Mouse (Mus musculus) neural tube, embryonic 12.5 days (tissue): ENCODE measurements around the gene Gm49416. TPM values are rescaled to one million over a fixed set of nuclear protein-coding genes. Genes with fewer than 3 reads are reported as not detected.
"Not testable (repeated sequence)": the region's sequence is repeated elsewhere in the genome, so short reads cannot be mapped to it uniquely, and the experiment has no call there.

Source experiments
- ATAC-seq: fragments of 200-750 bp; cut with Nextera tagmentation; 2 replicates; pipeline ENCODE4 v1.8.0; 2017; ENCODE audit warnings: low read depth, mild to moderate bottlenecking, moderate TSS enrichment, moderate library complexity; ENCODE audit not compliant: low FRiP score
- H3K27ac ChIP-seq: fragments of 300-500 bp; sonication (generic); 2 replicates; pipeline ENCODE4 v1.5.1; 2016
- H3K27me3 ChIP-seq: fragments of 300-500 bp; sonication (generic); replicated peaks from 2 replicates; pipeline ENCODE4 v1.6.1; 2016; ENCODE audit warnings: mild to moderate bottlenecking
- H3K36me3 ChIP-seq: fragments of 300-500 bp; sonication (generic); 2 replicates; pipeline ENCODE4 v1.6.1; 2016; ENCODE audit warnings: mild to moderate bottlenecking
- H3K4me1 ChIP-seq: fragments of 300-500 bp; sonication (generic); 2 replicates; pipeline ENCODE4 v1.6.1; 2016
- H3K4me2 ChIP-seq: fragments of 300-500 bp; sonication (generic); replicated peaks from 2 replicates; pipeline ENCODE4 v1.6.1; 2016; ENCODE audit warnings: mild to moderate bottlenecking
- H3K4me3 ChIP-seq: fragments of 300-500 bp; sonication (generic); 2 replicates; pipeline ENCODE4 v1.5.1; 2016
- H3K9ac ChIP-seq: fragments of 300-500 bp; sonication (generic); 2 replicates; pipeline ENCODE4 v1.6.1; 2016; ENCODE audit warnings: mild to moderate bottlenecking
- H3K9me3 ChIP-seq: fragments of 300-500 bp; sonication (generic); 2 replicates; pipeline ENCODE4 v1.6.1; 2016; ENCODE audit warnings: mild to moderate bottlenecking
- WGBS: fragments of 180-500 bp; shearing (Covaris S2); methylation state at CpG from one replicate; pipeline ENCODE4 v1.1.7; 2016; 5-methylcytosine and 5-hydroxymethylcytosine counted together
- polyA plus RNA-seq: library from polyadenylated mRNA; unstranded; fragments of >200 nt; fragmentation: Nextera tagmentation; extraction: Ambion mirVana; gene quantifications from 2 replicates; pipeline ENCODE4 v1.2.1, GENCODE M21; 2016

Gene Gm49416
- polyA plus RNA-seq, 1 experiment from 2014 or later, result not detected

DNA sequence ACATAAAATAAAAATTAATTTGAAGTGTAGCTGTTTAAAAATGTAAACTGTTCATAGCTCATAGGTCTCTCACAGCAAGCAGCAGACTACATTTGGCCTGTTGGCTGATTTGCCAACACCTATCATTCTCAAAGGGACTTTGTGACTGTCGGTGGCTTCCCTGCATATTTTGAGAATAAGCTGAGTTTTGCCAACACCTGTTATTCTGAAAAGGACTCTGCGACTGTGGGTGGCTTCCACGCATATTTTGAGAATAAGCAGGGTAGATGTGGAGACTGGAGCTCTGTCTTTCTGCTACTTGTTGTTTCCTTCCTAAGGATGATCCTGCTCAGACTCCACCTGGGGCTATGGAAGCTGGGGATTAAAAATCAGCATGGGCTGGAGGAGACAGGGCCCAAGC, 35.6 kb upstream of the Gm49416 start:
- Histone ChIP-seq H3K9ac (no peak overlapping the region), H3K36me3 (peaks cover 11% of the 10 kb centered on the region; the same call in 1 of the 2 replicates), H3K4me3 (no peak overlapping the region), H3K4me1 (no peaks in the 10 kb centered on the region), H3K9me3 (no peaks in the 10 kb centered on the region), H3K27me3 (no peaks in the 10 kb centered on the region; the same call in 1 of the 2 replicates), H3K27ac (no peak overlapping the region), H3K4me2 (no peak overlapping the region)
- no peak for ATAC-seq
- WGBS, result 82% methylated on average over 3 of the region's 3 CpGs

DNA sequence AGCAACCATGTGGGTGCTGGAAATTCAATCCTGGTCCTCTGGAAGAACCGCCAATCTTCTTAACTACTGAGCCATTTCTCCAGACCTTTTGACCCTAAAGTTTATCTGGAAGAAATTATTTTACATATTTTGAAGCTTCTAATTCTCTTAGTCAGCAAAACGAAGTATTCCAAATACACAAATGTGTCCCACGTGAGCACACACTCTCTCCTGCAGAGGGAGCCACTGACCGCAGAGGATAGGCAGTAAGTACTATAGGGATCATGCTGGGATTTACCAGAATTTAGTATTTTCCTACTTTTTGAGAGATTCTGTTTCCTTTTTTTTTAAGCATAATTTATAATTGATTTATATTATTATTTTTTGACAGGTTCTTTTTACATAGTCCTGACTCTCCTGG, 31.0 kb upstream of the Gm49416 start:
- Histone ChIP-seq H3K36me3 (no peaks in the 10 kb centered on the region), H3K27ac (no peak overlapping the region), H3K9ac (no peak overlapping the region), H3K4me1 (no peaks in the 10 kb centered on the region), H3K27me3 (no peaks in the 10 kb centered on the region), H3K4me2 (no peak overlapping the region), H3K9me3 (no peaks in the 10 kb centered on the region), H3K4me3 (no peak overlapping the region)
- ATAC-seq, result no peak
- WGBS, result 40% methylated on average over 4 of the region's 4 CpGs

DNA sequence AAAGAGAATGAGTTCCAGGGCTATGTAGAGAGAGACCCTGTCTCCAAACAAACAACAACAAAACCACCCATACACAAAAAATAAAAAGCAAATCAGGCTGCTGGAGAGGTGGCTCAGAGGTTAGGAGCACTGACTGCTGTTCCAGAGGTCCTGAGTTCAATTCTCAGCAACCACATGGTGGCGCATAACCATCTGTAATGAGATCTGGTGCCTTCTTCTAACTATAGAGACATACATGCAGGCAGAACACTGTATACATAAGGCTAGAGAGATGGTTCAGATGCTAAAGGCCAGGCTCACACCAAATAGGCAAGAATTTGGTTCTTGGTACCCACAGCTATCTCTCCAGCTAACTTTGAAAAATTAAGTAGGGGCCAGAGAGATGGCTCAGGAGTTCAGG, 29.7 kb upstream of the Gm49416 start:
- Histone ChIP-seq H3K4me2 (no peak overlapping the region), H3K9ac (no peak overlapping the region), H3K9me3 (no peaks in the 10 kb centered on the region), H3K4me1 (no peaks in the 10 kb centered on the region), H3K27me3 (no peaks in the 10 kb centered on the region), H3K27ac (no peak overlapping the region), H3K4me3 (no peak overlapping the region), H3K36me3 (no peaks in the 10 kb centered on the region)
- WGBS, result 24% methylated on average over 1 of the region's 1 CpGs
- no peak for ATAC-seq

DNA sequence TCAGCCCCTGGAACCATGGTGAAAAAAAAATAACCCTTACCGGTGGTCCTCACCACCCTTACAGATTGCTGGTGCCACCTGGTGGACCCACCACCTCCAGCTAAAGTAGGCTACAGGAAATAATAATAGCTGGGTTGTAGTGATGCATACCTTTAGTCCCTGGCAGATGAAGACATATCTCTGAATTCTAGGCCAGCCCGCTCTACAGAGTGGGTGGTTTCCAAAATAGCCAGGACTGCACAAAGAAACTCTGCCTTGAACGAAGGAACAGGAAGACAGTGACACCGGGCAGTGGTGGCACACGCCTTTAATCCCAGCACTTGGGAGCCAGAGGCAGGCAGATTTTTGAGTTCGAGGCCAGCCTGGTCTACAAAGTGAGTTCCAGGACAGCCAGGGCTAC, 24.5 kb upstream of the Gm49416 start:
- 82% methylated on average over 6 of the region's 6 CpGs for WGBS
- Histone ChIP-seq H3K4me1 (no peaks in the 10 kb centered on the region), H3K4me2 (no peak overlapping the region), H3K9me3 (no peaks in the 10 kb centered on the region), H3K4me3 (no peak overlapping the region), H3K36me3 (no peaks in the 10 kb centered on the region), H3K9ac (no peak overlapping the region), H3K27me3 (no peaks in the 10 kb centered on the region), H3K27ac (no peak overlapping the region)
- ATAC-seq, result no peak

GRCm38 (mm10) chr19:8870381-8870780, 18.3 kb upstream of the Gm49416 start:
- not testable (repeated sequence) for H3K27ac ChIP-seq, H3K4me1 ChIP-seq, ATAC-seq, H3K27me3 ChIP-seq, H3K9ac ChIP-seq, H3K9me3 ChIP-seq
- peak overlapping the region; percentile 79; the same call in 1 of the 2 replicates for H3K4me3 ChIP-seq
- H3K4me2 ChIP-seq, result peak overlapping the region; percentile 92
- WGBS, result 70% methylated on average over 3 of the region's 3 CpGs
- H3K36me3 ChIP-seq, result peaks cover 22% of the 10 kb centered on the region

- H3K4me3 ChIP-seq, result peak overlapping the region; percentile 79
- H3K9ac ChIP-seq, result peak overlapping the region; percentile 96
- H3K27me3 ChIP-seq, result no peaks in the 10 kb centered on the region
- peaks cover 9% of the 10 kb centered on the region for H3K4me1 ChIP-seq
- 64% methylated on average over 9 of the region's 9 CpGs for WGBS
- peak; percentile 51 for ATAC-seq
- no peaks in the 10 kb centered on the region for H3K9me3 ChIP-seq
- H3K4me2 ChIP-seq, result peak overlapping the region; percentile 92
- peaks cover 27% of the 10 kb centered on the region for H3K36me3 ChIP-seq
- H3K27ac ChIP-seq, result peak overlapping the region; percentile 23; the same call in 1 of the 2 replicates
These were observed 17.9 kb upstream of the Gm49416 start for GRCm38 (mm10) chr19:8870838-8871237.

DNA sequence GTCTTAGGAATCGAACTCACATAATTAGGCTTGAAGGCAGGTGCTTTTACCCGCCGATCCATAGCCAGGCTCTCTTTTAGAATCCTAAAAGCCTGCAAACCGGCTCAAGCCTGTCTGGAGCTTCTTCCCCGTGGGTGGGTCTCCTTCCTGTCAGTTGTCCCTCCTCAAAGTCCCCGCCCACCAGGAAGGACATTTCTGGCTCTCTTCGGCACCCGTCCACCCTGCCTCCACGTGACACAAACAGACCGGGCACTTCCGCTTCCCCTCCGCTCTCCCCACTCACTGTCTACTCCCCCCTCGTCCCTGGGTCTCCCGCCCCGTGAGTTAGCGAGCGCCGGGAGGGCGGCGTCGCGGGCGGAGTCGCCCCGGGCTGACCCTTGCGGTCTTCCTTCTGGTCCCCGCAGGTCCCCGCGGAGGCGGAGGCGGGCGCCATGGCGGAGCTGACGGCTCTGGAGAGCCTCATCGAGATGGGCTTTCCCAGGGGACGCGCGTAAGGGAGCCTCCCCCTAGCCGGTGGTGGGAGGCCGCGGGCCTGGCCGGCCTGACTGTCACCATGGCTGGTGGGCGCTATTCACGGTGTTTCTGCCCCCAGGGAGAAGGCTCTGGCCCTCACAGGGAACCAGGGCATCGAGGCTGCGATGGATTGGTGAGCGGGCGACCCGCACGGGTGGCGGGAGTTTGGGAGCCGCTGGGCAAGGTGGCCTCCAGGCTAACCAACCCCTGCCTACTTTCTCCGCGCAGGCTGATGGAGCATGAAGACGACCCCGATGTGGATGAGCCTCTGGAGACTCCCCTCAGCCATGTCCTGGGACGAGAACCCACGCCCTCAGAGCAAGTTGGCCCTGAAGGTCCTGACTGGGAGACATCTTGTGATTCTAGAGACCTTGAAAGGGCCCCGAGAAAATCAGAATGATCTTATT, 17.2 kb upstream of the Gm49416 start, which contains the start of gene Ubxn1:
TSS of gene Ubxn1 (plus strand) at position 230 of the 920 bp plus-strand sequence.
- no peaks in the 10 kb centered on the region for H3K27me3 ChIP-seq
- H3K9ac ChIP-seq, result peak within 1 kb of the TSS; percentile 96
- WGBS, result under 1% methylated on average over 59 of the region's 59 CpGs
- peaks cover 9% of the 10 kb centered on the region for H3K4me1 ChIP-seq
- H3K4me2 ChIP-seq, result peak within 1 kb of the TSS; percentile 92
- ATAC-seq, result peak; percentile 97
- peaks cover 33% of the 10 kb centered on the region for H3K36me3 ChIP-seq
- peak within 1 kb of the TSS; percentile 33; the same call in 1 of the 2 replicates for H3K27ac ChIP-seq
- H3K4me3 ChIP-seq, result peak within 1 kb of the TSS; percentile 79
- H3K9me3 ChIP-seq, result no peaks in the 10 kb centered on the region

- ATAC-seq, result no peak
- Histone ChIP-seq H3K9me3 (no peaks in the 10 kb centered on the region), H3K4me3 (peak overlapping the region; percentile 79), H3K27ac (0 out of 2 replicates have a peak overlapping the region, but pooled peaks have one; percentile 33), H3K4me2 (peak overlapping the region; percentile 92), H3K27me3 (no peaks in the 10 kb centered on the region), H3K9ac (peak overlapping the region; percentile 96), H3K36me3 (peaks cover 39% of the 10 kb centered on the region), H3K4me1 (peaks cover 9% of the 10 kb centered on the region)
- WGBS, result 81% methylated on average over 10 of the region's 10 CpGs
These were observed 16.4 kb upstream of the Gm49416 start for GRCm38 (mm10) chr19:8872266-8872840.

DNA sequence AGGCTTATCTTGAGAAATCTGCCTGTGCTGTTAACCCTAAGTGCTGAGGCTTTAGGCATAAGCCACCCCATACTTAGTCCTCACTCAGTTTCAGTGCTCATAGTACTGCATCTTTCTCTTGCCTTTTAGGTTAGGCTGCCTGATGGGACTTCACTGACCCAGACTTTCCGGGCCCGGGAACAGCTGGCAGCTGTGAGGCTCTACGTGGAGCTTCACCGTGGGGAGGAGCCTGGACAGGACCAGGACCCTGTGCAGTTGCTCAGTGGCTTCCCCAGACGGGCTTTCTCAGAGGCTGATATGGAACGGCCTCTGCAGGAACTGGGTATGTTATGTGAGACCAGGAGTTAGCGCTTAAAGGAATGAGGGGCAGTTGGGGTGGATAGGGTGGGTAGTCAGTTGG, 13.7 kb upstream of the Gm49416 start:
- Histone ChIP-seq H3K4me3 (no peak overlapping the region), H3K9ac (no peak overlapping the region), H3K36me3 (peaks cover 39% of the 10 kb centered on the region), H3K4me1 (peaks cover 15% of the 10 kb centered on the region), H3K4me2 (no peak overlapping the region), H3K27ac (no peak overlapping the region), H3K9me3 (no peaks in the 10 kb centered on the region), H3K27me3 (no peaks in the 10 kb centered on the region)
- 94% methylated on average over 7 of the region's 7 CpGs for WGBS
- ATAC-seq, result no peak

GRCm38 (mm10) chr19:8880311-8881033, 8.3 kb upstream of the Gm49416 start, which contains the start of gene Uqcc3:
Gene Uqcc3, minus strand, starts transcription at chr19:8880923.
- H3K36me3 ChIP-seq, result peaks cover 16% of the 10 kb centered on the region
- WGBS, result under 1% methylated on average over 42 of the region's 42 CpGs
- H3K27me3 ChIP-seq, result no peaks in the 10 kb centered on the region
- ATAC-seq, result peak; percentile 98
- peak within 1 kb of the TSS; percentile 86 for H3K9ac ChIP-seq
- H3K4me1 ChIP-seq, result 0 out of 2 replicates have a peak, but pooled peaks cover 9% of the 10 kb centered on the region
- H3K27ac ChIP-seq, result peak within 1 kb of the TSS; percentile 23; the same call in 1 of the 2 replicates
- H3K4me3 ChIP-seq, result peak within 1 kb of the TSS; percentile 64
- H3K4me2 ChIP-seq, result peak within 1 kb of the TSS; percentile 77
- no peaks in the 10 kb centered on the region for H3K9me3 ChIP-seq

DNA sequence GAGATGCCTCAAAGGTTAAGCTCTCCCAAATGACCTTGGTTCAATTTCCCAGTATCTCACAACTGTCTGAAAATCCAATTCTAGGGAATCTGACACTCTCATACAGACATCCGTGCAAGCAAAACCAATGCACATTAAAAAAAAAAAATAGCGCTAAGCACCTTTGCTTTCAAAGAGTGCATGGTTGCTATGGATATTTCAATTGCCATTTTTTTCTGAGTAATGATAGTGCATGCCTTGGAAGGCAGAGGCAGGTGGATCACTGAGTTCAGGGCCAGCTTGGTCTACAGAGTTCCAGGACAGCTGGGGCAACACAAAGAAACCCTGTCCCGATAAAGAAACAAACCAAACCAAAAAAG, 7.7 kb upstream of the Gm49416 start:
- Histone ChIP-seq H3K4me3 (peak overlapping the region; percentile 64), H3K9ac (no peak overlapping the region), H3K27ac (no peak overlapping the region; the same call in 1 of the 2 replicates), H3K4me2 (peak overlapping the region; percentile 77), H3K9me3 (no peaks in the 10 kb centered on the region), H3K4me1 (0 out of 2 replicates have a peak, but pooled peaks cover 9% of the 10 kb centered on the region), H3K27me3 (no peaks in the 10 kb centered on the region), H3K36me3 (peaks cover 10% of the 10 kb centered on the region)
- ATAC-seq, result no peak; the same call in 1 of the 2 replicates
- 29% methylated on average over 3 of the region's 3 CpGs for WGBS

- H3K36me3 ChIP-seq, result no peaks in the 10 kb centered on the region
- no peaks in the 10 kb centered on the region for H3K9me3 ChIP-seq
- H3K4me1 ChIP-seq, result peaks cover 17% of the 10 kb centered on the region
- H3K9ac ChIP-seq, result no peak within 1 kb of the TSS
- H3K4me2 ChIP-seq, result no peak within 1 kb of the TSS
- no peak within 1 kb of the TSS for H3K27ac ChIP-seq
- no peak for ATAC-seq
- 73% methylated on average over 3 of the region's 3 CpGs for WGBS
- H3K4me3 ChIP-seq, result no peak within 1 kb of the TSS
- no peaks in the 10 kb centered on the region for H3K27me3 ChIP-seq
These were observed 5.1 kb upstream of the Gm49416 start, which contains the start of the genes Lbhd1 and Gm49403 for GRCm38 (mm10) chr19:8883616-8884015. Gene Lbhd1, plus strand, starts transcription at chr19:8883732. Gene Gm49403, plus strand, starts transcription at chr19:8883930.
